Mouse (Mus musculus) MEL (cell line): ENCODE data around the gene Nkain2. TPM values are rescaled to one million over a fixed set of nuclear protein-coding genes. Genes with fewer than 3 reads are reported as not detected.

Experiments used
- DNase-seq: peaks from one replicate; pipeline ENCODE4 v3.0.0; 2011; ENCODE audit warnings: low read depth, low spot score
- H3K27ac ChIP-seq: 2 replicates; pipeline ENCODE4 v1.5.1; 2012; ENCODE audit warnings: low read depth, mild to moderate bottlenecking, control low read depth, low read length, moderate library complexity; ENCODE audit not compliant: control insufficient read depth
- H3K27me3 ChIP-seq, 2 experiments: fragments of 150-350 bp in 1 of 2; sonication (generic) in 1 of 2; 2 replicates each; pipeline ENCODE4 v1.6.1; 2012; ENCODE audit warnings: low read length in 2 of 2, mild to moderate bottlenecking in 2 of 2, improper control_type of control experiment in 1 of 2, moderate library complexity in 1 of 2; ENCODE audit not compliant: insufficient read depth in 2 of 2, control insufficient read depth in 1 of 2
- H3K36me3 ChIP-seq, 2 experiments: 2 replicates each; pipeline ENCODE4 v1.6.1; 2012 to 2014; ENCODE audit warnings: low read length in 2 of 2, improper control_type of control experiment in 1 of 2, inconsistent platforms in 1 of 2, mild to moderate bottlenecking in 1 of 2; ENCODE audit not compliant: insufficient read depth in 2 of 2, control insufficient read depth in 1 of 2
- H3K4me1 ChIP-seq, 2 experiments: fragments of 150-350 bp in 1 of 2; sonication (generic) in 1 of 2; 2 replicates each; pipeline ENCODE4 v1.6.1; 2012; ENCODE audit warnings: low read length in 2 of 2, improper control_type of control experiment in 1 of 2, mild to moderate bottlenecking in 1 of 2; ENCODE audit not compliant: insufficient read depth in 2 of 2, control insufficient read depth in 1 of 2
- H3K4me3 ChIP-seq, 2 experiments: fragments of 150-350 bp in 1 of 2; sonication (generic) in 1 of 2; 2 replicates each; pipeline ENCODE4 v1.5.1; 2012; ENCODE audit warnings: low read depth in 2 of 2, low read length in 2 of 2, mild to moderate bottlenecking in 2 of 2, moderate library complexity in 2 of 2, control low read depth in 1 of 2, improper control_type of control experiment in 1 of 2; ENCODE audit not compliant: control insufficient read depth in 1 of 2, insufficient read depth in 1 of 2
- H3K79me2 ChIP-seq: 2 replicates; pipeline ENCODE4 v1.6.1; 2012; ENCODE audit warnings: mild to moderate bottlenecking, low read length, moderate library complexity; ENCODE audit not compliant: control insufficient read depth, poor library complexity, insufficient read depth
- H3K9ac ChIP-seq: 2 replicates; pipeline ENCODE4 v1.6.1; 2012; ENCODE audit warnings: low read depth, mild to moderate bottlenecking, control low read depth, low read length, moderate library complexity; ENCODE audit not compliant: control insufficient read depth, poor library complexity, severe bottlenecking
- H3K9me3 ChIP-seq: fragments of 150-350 bp; sonication (generic); replicated peaks from 2 replicates; pipeline ENCODE4 v1.6.1; 2012; ENCODE audit warnings: mild to moderate bottlenecking, low read length, improper control_type of control experiment, moderate library complexity; ENCODE audit not compliant: insufficient read depth
- EP300 ChIP-seq, 2 experiments: IDR thresholded peaks; 2 replicates each; pipeline ENCODE4 v1.6.1; 2011; ENCODE audit warnings: improper control_type of control experiment in 2 of 2, low read length in 2 of 2, low read depth in 1 of 2, mild to moderate bottlenecking in 1 of 2
- ETS1 ChIP-seq: IDR thresholded peaks from 2 replicates; pipeline ENCODE4 v1.6.1; 2012; ENCODE audit warnings: low read depth, mild to moderate bottlenecking, inconsistent platforms, low read length, improper control_type of control experiment, moderate library complexity
- GABPA ChIP-seq: IDR thresholded peaks from 2 replicates; pipeline ENCODE4 v1.6.1; 2012; ENCODE audit warnings: low read depth, mild to moderate bottlenecking, inconsistent platforms, low read length, improper control_type of control experiment, moderate library complexity
- HCFC1 ChIP-seq: IDR thresholded peaks from 2 replicates; pipeline ENCODE4 v1.6.1; 2012; ENCODE audit warnings: low read depth, mild to moderate bottlenecking, inconsistent platforms, low read length, improper control_type of control experiment, moderate library complexity
- KAT2A ChIP-seq: conservative IDR thresholded peaks from 2 replicates; pipeline ENCODE4 v1.6.1; 2012; ENCODE audit warnings: low read depth, low read length, improper control_type of control experiment, inconsistent platforms
- MAZ ChIP-seq: IDR thresholded peaks from 2 replicates; pipeline ENCODE4 v1.6.1; 2012; ENCODE audit warnings: low read depth, mild to moderate bottlenecking, inconsistent platforms, low read length, improper control_type of control experiment
- MYB ChIP-seq: IDR thresholded peaks from 2 replicates; pipeline ENCODE4 v1.6.1; 2011; ENCODE audit warnings: mild to moderate bottlenecking, low read depth, low read length, improper control_type of control experiment
- MYC ChIP-seq: IDR thresholded peaks from 2 replicates; pipeline ENCODE4 v1.6.1; 2011; ENCODE audit warnings: low read depth, mild to moderate bottlenecking, low read length, improper control_type of control experiment, moderate library complexity
- NELFE ChIP-seq: IDR thresholded peaks from 2 replicates; pipeline ENCODE4 v1.6.1; 2011; ENCODE audit warnings: low read depth, low read length, improper control_type of control experiment
- POLR2A ChIP-seq, 2 experiments: IDR thresholded peaks; 2 replicates each; pipeline ENCODE4 v1.6.1; 2011 to 2012; ENCODE audit warnings: low read length in 2 of 2, mild to moderate bottlenecking in 2 of 2, control low read depth in 1 of 2, improper control_type of control experiment in 1 of 2, low read depth in 1 of 2, moderate library complexity in 1 of 2; ENCODE audit not compliant: control insufficient read depth in 1 of 2, insufficient read depth in 1 of 2, poor library complexity in 1 of 2
- POLR2AphosphoS2 ChIP-seq: IDR thresholded peaks from 2 replicates; pipeline ENCODE4 v1.6.1; 2011; ENCODE audit warnings: low read length, improper control_type of control experiment
- POLR2AphosphoS5 ChIP-seq: IDR thresholded peaks from 2 replicates; pipeline ENCODE4 v1.6.1; 2012; ENCODE audit warnings: low read depth, borderline replicate concordance, mild to moderate bottlenecking, inconsistent platforms, low read length, moderate library complexity, mixed read lengths
- RCOR1 ChIP-seq: IDR thresholded peaks from 2 replicates; pipeline ENCODE4 v1.6.1; 2012; ENCODE audit warnings: low read depth, mild to moderate bottlenecking, inconsistent platforms, low read length, improper control_type of control experiment
- TBP ChIP-seq: IDR thresholded peaks from 2 replicates; pipeline ENCODE4 v1.8.0; 2011; ENCODE audit warnings: low read depth, low read length, improper control_type of control experiment
- TCF12 ChIP-seq: IDR thresholded peaks from 2 replicates; pipeline ENCODE4 v1.6.1; 2014; ENCODE audit warnings: low read depth, mild to moderate bottlenecking, inconsistent platforms, low read length, improper control_type of control experiment, moderate library complexity
- UBTF ChIP-seq: IDR thresholded peaks from 2 replicates; pipeline ENCODE4 v1.6.1; 2012; ENCODE audit warnings: low read depth, mild to moderate bottlenecking, inconsistent platforms, low read length, improper control_type of control experiment, moderate library complexity, borderline replicate concordance; ENCODE audit not compliant: insufficient read depth
- USF2 ChIP-seq, 2 experiments: IDR thresholded peaks; 2 replicates each; pipeline ENCODE4 v1.6.1; 2011 to 2012; ENCODE audit warnings: improper control_type of control experiment in 2 of 2, low read length in 2 of 2, borderline replicate concordance in 1 of 2, inconsistent platforms in 1 of 2, low read depth in 1 of 2, mild to moderate bottlenecking in 1 of 2; ENCODE audit not compliant: insufficient read depth in 1 of 2
- ZMIZ1 ChIP-seq: IDR thresholded peaks from 2 replicates; pipeline ENCODE4 v1.6.1; 2012; ENCODE audit warnings: low read depth, mild to moderate bottlenecking, inconsistent platforms, low read length, improper control_type of control experiment, moderate library complexity
- polyA plus RNA-seq, 2 experiments: library from polyadenylated mRNA; stranded (reverse) in 1 of 2; unstranded in 1 of 2; fragments of >175 nt in 1 of 2; fragments of >200 nt in 1 of 2; gene quantifications; 2 replicates each; pipeline versions ENCODE4 v1.2.1 to v1.2.4; 2012; ENCODE audit warnings: low replicate concordance in 2 of 2, low read depth in 1 of 2; ENCODE audit not compliant: insufficient read length in 2 of 2, insufficient read depth in 1 of 2, missing spikeins in 1 of 2
- total RNA-seq: library from RNA; depleted of rRNA; stranded (reverse); fragments of 300-350 nt; gene quantifications from 2 replicates; pipeline ENCODE4 v1.2.3, GENCODE M21; 2012

Gene Nkain2
- total and polyA plus RNA-seq, 3 experiments = not detected

GRCm38 (mm10) chr10:32001216-32001753 lies 889.0 kb downstream of the Nkain2 start:
- no peaks in the 10 kb centered on the region for H3K4me1 ChIP-seq
- TF ChIP-seq UBTF = no peak
- TF ChIP-seq GABPA = no peak
- no peak for TF ChIP-seq NELFE
- no peak for TF ChIP-seq MYB
- TF ChIP-seq POLR2A (IDR thresholded peaks at IDR 0.05; ENCODE audit: control insufficient read depth in 1 of 2, insufficient read depth in 1 of 2, low read depth in 1 of 2, low read length in 2 of 2, poor library complexity in 1 of 2) = no peak
- TF ChIP-seq HCFC1 = no peak
- TF ChIP-seq MAZ = no peak
- TF ChIP-seq ZMIZ1 = no peak
- no peak for TF ChIP-seq RCOR1
- no peak for TF ChIP-seq TBP
- TF ChIP-seq KAT2A = no peak
- no peak for TF ChIP-seq TCF12
- TF ChIP-seq EP300 (IDR thresholded peaks at IDR 0.05; ENCODE audit: low read depth in 1 of 2, low read length in 2 of 2) = no peak
- TF ChIP-seq MYC = no peak
- TF ChIP-seq USF2 (IDR thresholded peaks at IDR 0.05; ENCODE audit: borderline replicate concordance in 1 of 2, insufficient read depth in 1 of 2, low read depth in 1 of 2, low read length in 2 of 2) = no peak
- no peak for TF ChIP-seq ETS1
- no peak for TF ChIP-seq POLR2AphosphoS2
- TF ChIP-seq POLR2AphosphoS5 = no peak
- no peak for DNase-seq
- no peak overlapping the region for H3K9ac ChIP-seq
- no peaks in the 10 kb centered on the region for H3K36me3 ChIP-seq
- H3K27ac ChIP-seq = no peak overlapping the region
- H3K9me3 ChIP-seq = no peaks in the 10 kb centered on the region
- H3K4me3 ChIP-seq = no peak overlapping the region
- H3K79me2 ChIP-seq = no peaks in the 10 kb centered on the region
- no peaks in the 10 kb centered on the region for H3K27me3 ChIP-seq

DNA sequence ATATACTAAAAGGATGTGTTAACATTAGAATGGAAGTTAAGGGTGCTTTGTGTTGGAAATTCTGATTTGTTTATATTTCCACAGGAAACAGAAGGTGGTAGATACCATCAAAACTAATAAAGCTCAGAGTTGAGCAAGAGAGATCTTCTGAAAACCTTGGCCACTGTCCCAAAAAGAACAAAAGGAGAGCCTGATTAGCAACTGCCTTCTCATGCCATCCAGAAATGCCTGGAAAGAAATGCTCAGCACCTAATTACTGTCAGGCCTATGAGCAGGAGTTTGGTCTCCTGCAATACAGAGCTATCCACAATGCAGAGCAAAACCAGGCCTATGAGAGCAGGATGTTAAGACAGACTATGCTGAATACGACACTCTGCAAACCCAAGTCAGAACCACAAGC lies 897.1 kb downstream of the Nkain2 start:
- no peak for TF ChIP-seq MYB
- no peak for DNase-seq
- no peak overlapping the region for H3K27ac ChIP-seq
- H3K4me1 ChIP-seq = no peaks in the 10 kb centered on the region
- H3K27me3 ChIP-seq = no peaks in the 10 kb centered on the region
- H3K9ac ChIP-seq = no peak overlapping the region
- no peak overlapping the region for H3K4me3 ChIP-seq
- no peaks in the 10 kb centered on the region for H3K9me3 ChIP-seq
- no peaks in the 10 kb centered on the region for H3K36me3 ChIP-seq
- H3K79me2 ChIP-seq = no peaks in the 10 kb centered on the region
